Mouse (Mus musculus): ENCODE measurements around the gene Lcorl. TPM values are rescaled to one million over a fixed set of nuclear protein-coding genes. Genes with fewer than 3 reads are reported as not detected.

Gene Lcorl
- polyA plus RNA-seq, 1 experiment from 2014 or later, result 21.0 TPM

- Histone ChIP-seq H3K4me3 (replicated peaks) (peak overlapping the region; percentile 89), H3K36me3 (no peaks in the 10 kb centered on the region), H3K9ac (peak overlapping the region; percentile 85; the same call in 1 of the 2 replicates), H3K4me2 (replicated peaks) (peak overlapping the region; percentile 88), H3K27me3 (no peaks in the 10 kb centered on the region), H3K4me1 (0 out of 2 replicates have a peak, but pooled peaks cover 4% of the 10 kb centered on the region), H3K27ac (replicated peaks) (peak overlapping the region; percentile 98), H3K9me3 (replicated peaks) (no peaks in the 10 kb centered on the region)
- WGBS, result 16% methylated on average over 21 of the region's 21 CpGs
- ATAC-seq (ENCODE audit: insufficient number of reproducible peaks, low FRiP score, low TSS enrichment, low read depth), result 0 out of 2 replicates have a peak, but pooled peaks have one; percentile 11
Observed at GRCm38 (mm10) chr5:45855526-45856302, 1.7 kb downstream of the Lcorl start.

- H3K4me2 ChIP-seq (replicated peaks), result no peak overlapping the region
- H3K9me3 ChIP-seq (replicated peaks), result no peaks in the 10 kb centered on the region
- H3K27me3 ChIP-seq, result no peaks in the 10 kb centered on the region
- no peak overlapping the region for H3K27ac ChIP-seq (replicated peaks)
- WGBS, result 95% methylated on average over 6 of the region's 6 CpGs
- no peaks in the 10 kb centered on the region for H3K36me3 ChIP-seq
- no peaks in the 10 kb centered on the region for H3K4me1 ChIP-seq
- no peak for ATAC-seq (ENCODE audit: insufficient number of reproducible peaks, low FRiP score, low TSS enrichment, low read depth)
- no peak overlapping the region for H3K9ac ChIP-seq
- no peak overlapping the region for H3K4me3 ChIP-seq (replicated peaks)
Observed at GRCm38 (mm10) chr5:45844723-45845122, 12.7 kb downstream of the Lcorl start.

DNA sequence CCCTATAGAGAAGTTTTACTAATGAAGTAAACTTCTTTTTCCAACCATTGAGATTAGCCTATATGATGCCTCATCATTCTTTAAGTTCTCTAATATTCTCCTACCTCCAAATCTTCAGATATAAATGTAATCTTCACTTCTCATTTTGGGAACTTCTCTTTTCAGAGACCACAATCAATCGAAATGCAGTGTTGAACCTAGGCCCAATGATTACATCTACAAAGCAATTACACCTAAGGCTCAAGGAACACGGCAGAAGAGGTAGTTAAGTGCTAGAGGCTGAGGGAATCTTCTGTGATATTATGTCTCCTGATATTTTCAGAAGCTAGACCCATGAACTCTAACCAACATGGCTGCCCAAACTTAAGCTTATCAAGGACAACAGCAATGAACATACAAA lies 22.3 kb downstream of the Lcorl start:
- no peak overlapping the region for H3K9ac ChIP-seq
- H3K27me3 ChIP-seq, result no peaks in the 10 kb centered on the region
- H3K27ac ChIP-seq (replicated peaks), result no peak overlapping the region
- H3K4me2 ChIP-seq (replicated peaks), result no peak overlapping the region
- ATAC-seq (ENCODE audit: insufficient number of reproducible peaks, low FRiP score, low TSS enrichment, low read depth), result no peak
- WGBS, result 87% methylated on average over 2 of the region's 2 CpGs
- H3K4me1 ChIP-seq, result no peaks in the 10 kb centered on the region
- no peak overlapping the region for H3K4me3 ChIP-seq (replicated peaks)
- H3K9me3 ChIP-seq (replicated peaks), result no peaks in the 10 kb centered on the region
- no peaks in the 10 kb centered on the region for H3K36me3 ChIP-seq

DNA sequence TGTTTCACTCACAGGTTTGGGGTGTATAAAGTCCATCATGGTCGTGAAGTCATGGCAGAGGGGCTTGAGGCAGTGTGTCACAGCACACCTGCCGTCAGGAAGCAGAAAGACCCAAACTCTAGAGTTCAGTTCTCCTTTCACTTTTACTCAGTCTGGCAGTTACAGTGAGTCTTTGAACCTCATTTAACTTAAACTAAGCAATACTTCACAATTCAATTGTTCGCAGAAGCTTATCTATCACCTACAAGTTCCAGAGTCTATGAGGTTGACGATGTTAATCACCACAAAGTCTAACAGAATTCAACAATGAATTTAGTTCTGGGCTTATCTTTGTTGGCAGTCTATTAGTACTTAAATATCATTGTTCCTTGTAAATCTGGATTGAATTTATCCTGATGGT lies 45.9 kb downstream of the Lcorl start:
- 96% methylated on average over 4 of the region's 4 CpGs for WGBS
- Histone ChIP-seq H3K4me2 (replicated peaks) (no peak overlapping the region), H3K36me3 (no peaks in the 10 kb centered on the region), H3K4me1 (no peaks in the 10 kb centered on the region), H3K4me3 (replicated peaks) (no peak overlapping the region), H3K9ac (no peak overlapping the region), H3K27ac (replicated peaks) (no peak overlapping the region), H3K9me3 (replicated peaks) (peaks cover 11% of the 10 kb centered on the region; the same call in 1 of the 2 replicates), H3K27me3 (no peaks in the 10 kb centered on the region)
- no peak for ATAC-seq (ENCODE audit: insufficient number of reproducible peaks, low FRiP score, low TSS enrichment, low read depth)

- Histone ChIP-seq H3K4me1 (no peaks in the 10 kb centered on the region), H3K36me3 (no peaks in the 10 kb centered on the region), H3K9me3 (replicated peaks) (no peaks in the 10 kb centered on the region), H3K4me3 (replicated peaks) (no peak overlapping the region), H3K9ac (no peak overlapping the region), H3K27me3 (no peaks in the 10 kb centered on the region), H3K4me2 (replicated peaks) (no peak overlapping the region), H3K27ac (replicated peaks) (no peak overlapping the region)
- WGBS, result 76% methylated on average over 7 of the region's 7 CpGs
- no peak for ATAC-seq (ENCODE audit: insufficient number of reproducible peaks, low FRiP score, low TSS enrichment, low read depth)
Observed at GRCm38 (mm10) chr5:45791864-45792263, 65.6 kb downstream of the Lcorl start.

GRCm38 (mm10) chr5:45790221-45790620 lies 67.2 kb downstream of the Lcorl start:
- no peaks in the 10 kb centered on the region for H3K27me3 ChIP-seq
- H3K4me1 ChIP-seq, result no peaks in the 10 kb centered on the region
- WGBS, result 94% methylated on average over 4 of the region's 4 CpGs
- no peak overlapping the region for H3K27ac ChIP-seq (replicated peaks)
- no peak for ATAC-seq (ENCODE audit: insufficient number of reproducible peaks, low FRiP score, low TSS enrichment, low read depth)
- no peak overlapping the region for H3K9ac ChIP-seq
- H3K4me2 ChIP-seq (replicated peaks), result no peak overlapping the region
- H3K9me3 ChIP-seq (replicated peaks), result no peaks in the 10 kb centered on the region
- H3K36me3 ChIP-seq, result no peaks in the 10 kb centered on the region
- no peak overlapping the region for H3K4me3 ChIP-seq (replicated peaks)

DNA sequence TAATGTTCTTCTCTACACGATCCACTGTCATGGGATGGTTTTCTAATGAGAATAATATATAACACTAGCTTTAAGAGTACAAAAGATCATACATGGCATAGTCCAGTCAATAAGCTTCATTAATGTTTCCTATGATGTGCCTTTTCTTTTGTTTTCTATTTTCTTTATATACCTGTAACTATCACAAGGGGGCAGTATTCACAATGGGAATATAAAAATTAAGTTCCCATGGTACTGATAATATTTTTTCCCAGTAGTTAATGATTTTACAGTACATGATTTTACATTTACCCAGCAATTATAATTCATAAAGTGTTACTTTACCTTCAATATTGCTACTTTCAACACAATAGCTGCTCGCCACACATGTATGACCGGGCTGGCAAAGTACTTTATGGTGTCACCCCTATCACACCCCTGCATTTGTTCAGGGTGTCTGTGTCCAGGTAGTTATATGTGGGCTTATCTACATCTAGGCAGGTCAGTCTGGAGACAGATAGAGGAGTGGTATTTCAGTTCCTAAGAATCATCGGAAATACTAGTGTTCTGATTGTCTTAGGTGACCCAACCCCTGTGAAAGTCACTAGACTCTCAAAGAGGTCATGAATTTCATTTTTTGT lies 99.8 kb downstream of the Lcorl start:
- Histone ChIP-seq H3K27ac (replicated peaks) (no peak overlapping the region), H3K27me3 (no peaks in the 10 kb centered on the region), H3K9me3 (replicated peaks) (no peaks in the 10 kb centered on the region), H3K4me2 (replicated peaks) (no peak overlapping the region), H3K4me3 (replicated peaks) (no peak overlapping the region), H3K9ac (no peak overlapping the region), H3K36me3 (no peaks in the 10 kb centered on the region), H3K4me1 (no peaks in the 10 kb centered on the region)
- 88% methylated on average over 4 of the region's 4 CpGs for WGBS
- no peak for ATAC-seq (ENCODE audit: insufficient number of reproducible peaks, low FRiP score, low TSS enrichment, low read depth)

- H3K36me3 ChIP-seq, result no peaks in the 10 kb centered on the region
- no peaks in the 10 kb centered on the region for H3K27me3 ChIP-seq
- no peaks in the 10 kb centered on the region for H3K4me1 ChIP-seq
- H3K9me3 ChIP-seq (replicated peaks), result no peaks in the 10 kb centered on the region
- no peak overlapping the region for H3K4me2 ChIP-seq (replicated peaks)
- H3K4me3 ChIP-seq (replicated peaks), result no peak overlapping the region
- no peak overlapping the region for H3K27ac ChIP-seq (replicated peaks)
- no peak for ATAC-seq (ENCODE audit: insufficient number of reproducible peaks, low FRiP score, low TSS enrichment, low read depth)
- WGBS, result 79% methylated on average over 1 of the region's 1 CpGs
- H3K9ac ChIP-seq, result no peak overlapping the region
Observed at GRCm38 (mm10) chr5:45737911-45738310, 119.5 kb downstream of the Lcorl start.

- no peak overlapping the region for H3K4me2 ChIP-seq (replicated peaks)
- H3K9ac ChIP-seq, result no peak overlapping the region
- no peak overlapping the region for H3K27ac ChIP-seq (replicated peaks)
- ATAC-seq (ENCODE audit: insufficient number of reproducible peaks, low FRiP score, low TSS enrichment, low read depth), result no peak
- WGBS, result 48% methylated on average over 2 of the region's 2 CpGs
- no peak overlapping the region for H3K4me3 ChIP-seq (replicated peaks)
- H3K27me3 ChIP-seq, result no peaks in the 10 kb centered on the region
- H3K9me3 ChIP-seq (replicated peaks), result no peaks in the 10 kb centered on the region
- H3K36me3 ChIP-seq, result no peaks in the 10 kb centered on the region
- no peaks in the 10 kb centered on the region for H3K4me1 ChIP-seq
Observed at GRCm38 (mm10) chr5:45733751-45734150, 123.7 kb downstream of the Lcorl start.

DNA sequence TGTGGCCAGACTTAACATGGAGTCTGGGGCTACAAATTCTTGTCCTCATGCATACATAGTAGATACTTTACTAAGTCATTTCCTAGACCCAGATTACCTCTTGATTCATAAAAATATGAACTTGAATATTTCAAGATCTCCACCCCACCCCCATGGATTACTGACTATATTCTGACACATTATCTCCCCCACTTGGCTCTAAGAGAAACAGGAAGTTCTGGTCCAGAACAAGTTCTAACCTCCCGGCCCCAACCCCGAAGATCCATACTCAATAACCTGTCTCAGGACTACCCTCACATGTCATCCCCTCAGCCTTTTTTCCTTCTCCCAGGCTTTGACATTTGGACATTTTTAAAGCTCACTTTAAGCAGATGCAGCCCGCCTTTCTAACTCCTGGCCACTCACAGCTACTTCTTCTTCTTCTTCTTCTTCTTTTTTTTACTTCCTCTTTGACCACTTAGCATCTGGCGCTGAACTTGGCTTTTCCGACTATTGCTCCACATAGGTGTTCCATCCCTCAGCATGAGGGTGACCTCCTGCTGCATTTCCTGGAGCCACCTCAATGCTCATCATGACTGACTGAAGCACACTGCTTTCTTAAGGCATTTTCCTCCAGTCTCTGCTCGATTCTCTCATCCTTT lies 138.4 kb downstream of the Lcorl start:
- ATAC-seq (ENCODE audit: insufficient number of reproducible peaks, low FRiP score, low TSS enrichment, low read depth), result no peak
- WGBS, result 93% methylated on average over 6 of the region's 6 CpGs

DNA sequence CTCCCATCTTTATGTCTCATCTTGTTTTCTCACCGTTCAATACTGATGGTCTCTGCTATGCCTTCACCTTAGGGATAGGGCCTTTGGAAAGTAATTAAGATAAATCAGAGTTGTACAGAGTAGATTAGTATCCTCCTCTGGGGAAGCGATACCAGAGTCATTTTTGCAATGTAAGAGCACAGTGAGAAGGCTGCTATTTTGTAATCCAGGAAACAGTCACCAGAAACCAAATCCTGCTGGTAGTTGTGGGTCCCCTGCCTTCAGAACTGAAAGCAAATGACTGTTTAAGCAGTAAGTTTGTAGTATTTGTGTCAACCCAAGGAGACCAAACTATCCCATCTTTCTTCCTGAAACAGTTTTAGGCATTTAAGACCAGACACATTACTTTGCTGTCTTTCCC lies 147.8 kb downstream of the Lcorl start:
- no peak overlapping the region for H3K9ac ChIP-seq
- WGBS, result 89% methylated on average over 2 of the region's 2 CpGs
- no peak overlapping the region for H3K27ac ChIP-seq (replicated peaks)

More for the DNA sequence above, 138.4 kb downstream of the Lcorl start:
- H3K27ac ChIP-seq (replicated peaks), result no peak overlapping the region
- H3K4me1 ChIP-seq, result no peaks in the 10 kb centered on the region
- no peaks in the 10 kb centered on the region for H3K27me3 ChIP-seq
- H3K9me3 ChIP-seq (replicated peaks), result no peaks in the 10 kb centered on the region
- H3K9ac ChIP-seq, result no peak overlapping the region
- H3K36me3 ChIP-seq, result no peaks in the 10 kb centered on the region
- no peak overlapping the region for H3K4me3 ChIP-seq (replicated peaks)
- no peak overlapping the region for H3K4me2 ChIP-seq (replicated peaks)

More for the DNA sequence above, 147.8 kb downstream of the Lcorl start:
- H3K9me3 ChIP-seq (replicated peaks), result no peaks in the 10 kb centered on the region
- H3K4me3 ChIP-seq (replicated peaks), result no peak overlapping the region
- H3K4me2 ChIP-seq (replicated peaks), result no peak overlapping the region
- no peak for ATAC-seq (ENCODE audit: insufficient number of reproducible peaks, low FRiP score, low TSS enrichment, low read depth)
- H3K27me3 ChIP-seq, result no peaks in the 10 kb centered on the region
- H3K36me3 ChIP-seq, result no peaks in the 10 kb centered on the region
- no peaks in the 10 kb centered on the region for H3K4me1 ChIP-seq

All from embryonic facial prominence, embryonic 15.5 days (tissue).